Mouse (Mus musculus) liver, adult 2 months (tissue): ENCODE measurements around the gene Prokr2.

Source experiments
- CTCF ChIP-seq: fragments of 200-500 bp; IDR thresholded peaks from 2 replicates; pipeline ENCODE4 v1.5.1; 2011; ENCODE audit warnings: low read depth, low read length, control low read depth
- POLR2A ChIP-seq: fragments of 200-500 bp; IDR thresholded peaks from 2 replicates; pipeline ENCODE4 v1.6.1; 2011; ENCODE audit warnings: low read length, control low read depth; ENCODE audit not compliant: insufficient read depth; ENCODE audit errors: extremely low read depth

- TF ChIP-seq POLR2A (no peak), CTCF (peak; percentile 98)
These were observed 69.0 kb downstream of the Prokr2 start for GRCm38 (mm10) chr2:132316041-132316808.
